Mouse (Mus musculus) lung, postnatal 4 days (tissue): ENCODE measurements around the gene Fam213b.

Experiments used
- DNase-seq, 2 experiments: peaks; one replicate each; pipeline ENCODE4 v3.0.0; 2021

Fam213b gene

DNA sequence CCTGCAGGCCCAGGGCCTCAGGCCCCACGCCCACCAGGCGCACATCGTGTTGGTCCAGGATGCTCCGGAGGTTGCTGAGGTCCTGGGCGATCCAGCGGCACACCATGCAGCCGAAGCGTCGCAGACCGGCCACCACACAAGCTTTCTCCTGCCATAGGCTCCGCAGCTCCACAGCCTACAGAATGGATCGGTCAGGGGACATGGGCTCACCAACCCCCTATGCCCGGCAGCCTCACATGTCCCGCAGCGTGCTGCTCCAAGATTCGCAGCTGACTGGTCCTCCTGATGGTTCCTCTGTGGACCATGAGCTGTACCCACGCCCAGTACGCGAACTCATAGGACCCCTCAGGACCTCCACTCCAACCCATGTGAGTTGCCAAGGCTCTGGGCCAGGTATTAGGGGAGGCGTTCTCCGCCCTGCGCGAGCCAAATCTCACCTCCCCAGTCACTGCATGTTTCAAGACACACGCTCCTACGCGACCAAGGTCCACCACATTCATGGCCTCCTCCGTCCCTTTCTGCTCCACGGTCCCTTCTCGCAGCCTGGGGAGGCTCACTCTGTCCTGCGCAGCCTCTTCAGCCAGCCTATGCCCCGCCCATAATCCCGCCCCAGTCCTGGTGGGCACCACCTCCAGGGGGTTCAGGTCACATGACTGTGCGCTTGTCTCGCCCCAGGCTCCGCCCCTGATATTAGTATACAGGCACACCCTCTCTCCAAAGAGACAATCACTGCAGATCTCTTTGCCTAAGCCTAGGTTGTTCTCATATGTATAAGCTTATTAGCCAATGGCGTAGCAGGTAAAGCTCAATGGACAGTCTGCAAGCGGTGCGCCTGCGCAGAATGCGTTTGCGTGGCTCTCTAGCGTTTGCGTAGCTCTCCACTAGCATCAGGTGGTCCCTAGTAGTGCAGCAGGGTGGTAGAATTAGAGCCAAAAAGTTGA, at the start of gene Fam213b:
Fam213b (minus strand) TSS at position 630 of the 941 bp plus-strand sequence.
- DNase-seq = peak; percentile 83 to 86

DNA sequence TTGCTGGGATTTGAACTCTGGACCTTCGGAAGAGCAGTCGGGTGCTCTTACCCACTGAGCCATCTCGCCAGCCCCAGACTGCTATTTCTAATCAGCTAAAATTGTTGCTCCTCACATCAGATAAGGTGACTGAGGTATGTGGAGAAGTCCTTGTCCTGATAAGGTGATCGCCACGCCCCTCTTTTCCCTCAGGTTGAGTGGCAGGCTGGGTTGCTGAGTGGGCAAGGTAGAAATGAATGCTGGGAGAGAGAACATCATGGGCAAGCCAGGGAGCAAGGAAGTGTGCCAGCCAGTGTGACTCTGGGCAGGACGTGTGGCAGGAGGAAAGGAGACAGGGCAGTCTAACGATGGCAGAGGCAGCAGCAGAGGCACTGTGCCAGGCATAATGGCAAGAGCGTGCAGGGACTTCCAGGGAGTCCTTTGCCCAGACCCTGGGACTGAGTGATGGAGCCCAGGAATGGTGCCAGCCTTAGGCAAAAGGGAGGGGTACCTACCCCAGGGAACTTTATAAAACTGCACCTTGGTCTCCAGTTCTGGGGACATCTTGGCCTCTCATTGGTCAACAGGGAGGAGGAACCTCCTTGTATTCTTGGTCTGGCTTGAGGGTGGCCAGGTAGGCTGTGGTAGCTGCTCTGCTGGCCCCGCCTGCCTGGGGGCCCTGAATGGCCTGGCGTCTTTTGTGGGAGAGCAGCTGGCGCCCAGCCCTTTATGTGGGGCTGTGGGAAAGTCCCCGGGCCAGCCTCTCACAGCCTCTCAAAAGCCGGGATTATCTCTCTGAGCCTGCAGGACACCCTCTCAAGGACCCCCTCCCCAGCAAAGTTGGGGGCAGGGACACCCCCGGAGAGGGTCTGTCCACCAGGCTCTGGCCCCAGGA, 49.4 kb upstream of the Fam213b start:
- DNase-seq = peak; percentile 43 to 71

DNA sequence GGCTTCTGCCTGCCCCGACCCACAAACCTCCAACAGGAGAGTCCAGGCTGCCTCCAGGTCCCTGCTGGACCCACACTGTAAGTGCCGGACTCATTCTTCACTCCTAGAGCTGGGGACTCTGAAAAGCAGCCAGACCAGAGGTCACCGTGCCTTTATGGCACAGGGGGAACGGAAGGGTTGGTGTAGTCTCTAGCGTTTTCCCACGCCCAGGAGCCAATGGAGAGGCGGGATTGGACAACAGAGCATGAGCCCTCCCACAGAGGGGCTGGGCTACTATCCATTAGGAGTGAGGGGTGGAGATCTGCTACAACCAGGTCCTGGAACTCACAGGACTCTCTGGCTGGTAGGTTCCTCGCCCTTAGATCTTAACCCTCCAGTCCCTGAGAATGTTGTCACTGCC, 47.4 kb upstream of the Fam213b start:
- DNase-seq = peak; percentile 76 to 81

DNA sequence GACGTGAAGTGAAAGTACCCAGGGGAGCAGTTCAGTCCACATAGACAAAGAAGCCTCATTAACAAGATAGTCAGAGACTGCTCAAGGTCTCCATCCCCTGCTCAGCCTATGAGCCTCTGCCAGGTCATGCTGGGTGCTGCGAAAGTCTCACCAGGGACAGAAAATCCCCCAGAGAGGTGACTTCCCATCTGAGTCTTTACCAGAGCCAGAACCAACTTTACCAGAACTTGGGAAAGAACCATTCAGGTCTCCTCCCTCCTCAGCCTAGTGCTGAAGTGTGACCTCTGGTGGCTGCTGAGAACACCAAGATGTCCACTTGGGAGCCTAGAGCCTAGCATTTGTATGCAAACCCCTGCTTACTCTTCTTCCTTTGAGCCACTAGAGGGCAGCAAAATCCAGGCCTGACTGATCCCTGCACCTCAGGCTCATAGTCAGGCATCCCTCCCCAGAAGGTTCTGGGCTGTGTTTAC, 45.2 kb upstream of the Fam213b start:
- DNase-seq = peak; percentile 80 to 86

DNA sequence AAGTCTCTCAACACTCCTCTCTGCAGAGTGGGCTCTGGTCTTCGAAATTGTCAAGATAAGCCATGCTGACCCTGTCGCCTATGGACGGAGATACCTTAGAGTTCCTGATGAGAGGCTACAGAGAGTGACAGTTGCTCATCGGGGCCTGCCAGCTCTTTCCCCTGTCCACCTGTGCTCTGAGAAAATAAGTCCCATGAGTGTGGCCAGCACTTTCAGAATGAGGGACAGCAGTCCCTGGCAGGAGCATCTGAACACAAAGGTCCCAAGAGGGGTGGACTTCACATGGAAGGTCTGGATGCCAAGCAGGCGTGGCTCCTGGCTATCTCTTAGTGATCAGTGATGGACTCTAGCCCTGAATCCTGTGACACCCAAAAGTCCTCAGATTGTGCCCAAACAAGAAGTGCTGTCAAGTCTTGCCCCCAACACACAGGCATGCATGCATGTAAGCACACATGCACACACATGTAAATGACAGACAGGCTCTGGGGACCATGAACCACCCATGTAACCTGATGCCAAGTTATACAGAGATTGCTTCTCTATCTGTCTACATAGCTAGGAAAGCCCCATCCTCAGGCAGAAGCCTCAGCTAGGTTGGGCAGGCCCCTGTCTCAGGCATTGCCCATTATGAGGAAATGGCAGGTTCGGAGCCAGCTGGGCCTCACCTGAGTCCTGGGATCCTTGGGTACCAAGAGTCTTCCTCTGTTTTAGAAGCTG, 44.5 kb upstream of the Fam213b start:
- no peak for DNase-seq

DNA sequence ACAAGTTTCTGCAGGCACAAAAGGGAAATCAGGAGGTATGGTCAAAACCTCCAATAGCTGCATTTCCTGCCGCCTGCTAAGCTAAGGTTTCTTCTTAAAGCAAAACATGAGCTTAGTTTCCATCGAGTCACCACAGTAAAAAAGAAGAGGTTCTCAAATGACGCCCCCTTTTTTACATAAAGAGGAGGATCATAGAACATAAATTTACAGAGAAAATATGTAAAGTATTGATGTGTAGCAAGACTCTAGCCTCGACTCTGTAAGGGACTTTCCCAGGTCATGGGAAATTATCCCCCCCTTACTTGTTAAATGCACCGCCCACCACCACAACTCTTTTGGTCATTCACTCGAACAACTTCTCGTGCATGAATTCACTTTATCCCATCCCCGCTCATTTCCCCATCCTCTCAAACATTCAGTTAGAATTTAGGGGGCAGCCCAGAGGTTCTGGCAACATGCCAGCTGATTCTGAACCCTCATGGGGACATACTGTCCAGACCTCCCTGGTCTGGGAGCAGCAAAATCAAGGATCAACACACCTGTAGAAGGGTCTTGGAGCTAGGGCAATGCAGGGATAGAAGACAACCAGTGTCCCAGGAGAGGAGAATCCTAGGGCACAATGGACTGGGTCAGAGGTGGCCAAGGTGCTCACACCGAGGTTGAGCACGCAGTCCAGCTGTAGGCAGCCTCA, 43.8 kb upstream of the Fam213b start:
- no peak for DNase-seq

DNA sequence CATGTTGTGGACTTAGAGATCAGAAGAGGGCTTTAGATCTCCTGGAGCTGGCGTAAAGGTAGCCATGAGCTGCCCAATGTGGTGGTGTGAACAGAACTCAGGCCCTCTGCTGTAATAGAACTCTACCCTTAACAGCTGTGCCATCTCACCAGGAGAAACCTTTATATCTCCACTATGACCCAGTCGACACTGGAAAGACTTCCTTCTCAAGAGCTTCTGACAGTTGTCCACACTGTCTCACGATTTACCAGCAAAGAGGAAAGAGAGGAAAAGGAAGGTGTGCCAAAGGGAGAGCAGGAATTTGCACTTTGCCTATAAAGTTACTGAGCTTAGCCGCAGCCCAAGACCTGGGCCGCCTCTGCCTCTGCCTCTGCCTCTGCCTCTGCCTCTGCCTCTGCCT, 42.9 kb upstream of the Fam213b start:
- no peak for DNase-seq

DNA sequence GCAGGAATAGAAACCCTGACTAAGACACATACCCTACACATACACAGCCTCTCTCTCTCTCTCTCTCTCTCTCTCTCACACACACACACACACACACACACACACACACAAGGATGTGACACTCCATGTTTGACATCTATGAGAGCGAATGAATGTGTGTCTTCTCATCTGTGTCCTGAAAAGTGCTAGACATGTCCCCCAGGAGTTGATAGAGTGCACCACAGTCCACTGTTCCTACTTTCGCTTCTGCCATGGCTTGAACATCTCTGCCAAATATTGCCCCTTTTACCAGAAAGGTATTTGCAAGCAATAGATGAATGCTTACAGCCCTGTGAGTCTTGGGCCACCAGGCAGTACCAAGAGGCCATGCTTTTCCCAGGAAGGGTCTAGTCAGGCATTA, 41.2 kb upstream of the Fam213b start:
- no peak for DNase-seq

DNA sequence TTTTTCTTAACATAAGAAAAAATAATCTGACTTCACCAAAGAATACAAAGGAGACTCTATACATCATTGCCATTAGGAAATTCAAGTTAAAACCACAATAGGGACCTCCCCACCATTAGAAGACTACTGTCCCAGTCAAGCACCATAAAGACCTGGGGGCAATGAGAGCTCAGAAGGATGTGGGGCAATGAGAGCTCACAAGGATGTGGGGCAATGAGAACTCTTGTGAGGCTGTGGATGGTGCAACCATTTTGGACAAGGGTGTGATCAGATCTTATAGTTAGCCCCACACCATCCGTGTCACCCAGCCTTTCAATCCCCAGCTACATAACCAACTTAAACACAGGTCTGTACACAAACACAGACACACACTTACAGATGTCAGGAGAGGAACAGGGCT, 38.8 kb upstream of the Fam213b start:
- no peak for DNase-seq

DNA sequence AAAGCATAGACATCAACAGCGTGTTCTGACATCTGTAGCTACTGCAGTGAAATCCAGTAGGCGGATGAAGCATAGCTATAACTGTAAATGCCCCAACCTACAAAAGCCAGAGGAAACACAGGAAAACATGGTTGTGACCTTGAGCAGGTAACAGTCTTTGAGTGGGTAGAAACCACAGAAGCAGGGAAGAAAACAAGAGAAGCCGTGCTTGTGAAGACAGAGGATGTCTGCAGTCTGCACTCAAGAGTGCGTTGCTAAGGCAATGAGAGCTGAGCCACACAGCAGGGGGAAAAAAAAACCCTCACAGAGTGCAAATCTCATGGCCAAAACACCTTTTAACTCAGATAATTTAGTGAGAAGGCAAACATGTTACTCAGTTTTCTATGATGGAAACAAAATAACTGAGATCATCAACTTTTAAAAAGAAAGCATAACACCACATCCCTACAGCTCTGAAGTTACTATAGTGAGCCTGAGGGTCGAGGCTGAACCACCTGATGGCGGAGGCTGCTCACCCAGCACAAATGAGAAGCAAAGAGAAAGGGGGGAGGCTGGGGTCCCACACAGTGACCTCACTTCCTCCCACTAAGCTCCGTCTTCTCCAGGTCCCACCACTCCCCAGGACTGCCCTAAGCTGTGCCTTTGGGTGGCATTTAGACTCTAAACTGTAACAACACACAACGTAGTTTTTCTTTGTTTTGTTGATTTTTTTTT, 37.8 kb upstream of the Fam213b start:
- no peak for DNase-seq

DNA sequence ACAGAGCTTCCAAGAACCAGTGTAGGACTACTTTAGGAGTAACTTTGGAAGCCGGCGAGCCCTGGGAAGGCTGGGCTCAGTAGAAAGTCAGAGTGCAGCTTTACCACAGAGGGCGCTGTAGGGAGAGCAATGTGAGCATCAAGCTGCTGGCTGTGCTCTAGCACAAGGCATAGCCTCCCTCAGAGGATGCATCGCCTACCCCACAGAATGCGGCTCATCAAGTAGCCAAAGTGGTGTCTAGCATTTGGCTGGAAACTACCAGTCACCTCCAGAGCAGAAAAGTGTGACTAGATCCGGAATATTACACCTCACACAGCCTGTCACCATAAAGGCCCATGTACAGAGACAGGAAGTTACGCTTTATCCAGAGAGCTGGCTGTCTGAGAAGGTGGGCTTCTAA, 36.9 kb upstream of the Fam213b start:
- DNase-seq = no peak

DNA sequence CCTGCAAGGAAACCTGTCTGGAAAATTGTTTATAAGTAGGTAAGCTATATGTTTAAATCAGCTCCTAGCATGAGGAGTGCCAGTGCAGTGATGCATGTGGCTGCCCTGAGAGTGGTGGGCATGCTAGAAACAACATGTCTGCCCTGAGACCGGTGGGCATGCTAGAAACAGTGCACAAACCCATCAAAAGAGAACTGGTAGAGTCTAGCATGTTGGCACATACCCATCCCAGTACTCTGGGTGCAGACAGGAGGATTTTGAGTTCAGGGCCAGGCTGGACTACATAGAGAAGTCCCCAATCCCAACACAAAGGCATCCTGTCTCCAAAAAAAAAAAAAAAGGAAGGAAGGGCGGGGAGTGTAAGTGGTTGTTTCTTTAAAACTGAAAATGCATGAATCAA, 35.9 kb upstream of the Fam213b start:
- DNase-seq = no peak

DNA sequence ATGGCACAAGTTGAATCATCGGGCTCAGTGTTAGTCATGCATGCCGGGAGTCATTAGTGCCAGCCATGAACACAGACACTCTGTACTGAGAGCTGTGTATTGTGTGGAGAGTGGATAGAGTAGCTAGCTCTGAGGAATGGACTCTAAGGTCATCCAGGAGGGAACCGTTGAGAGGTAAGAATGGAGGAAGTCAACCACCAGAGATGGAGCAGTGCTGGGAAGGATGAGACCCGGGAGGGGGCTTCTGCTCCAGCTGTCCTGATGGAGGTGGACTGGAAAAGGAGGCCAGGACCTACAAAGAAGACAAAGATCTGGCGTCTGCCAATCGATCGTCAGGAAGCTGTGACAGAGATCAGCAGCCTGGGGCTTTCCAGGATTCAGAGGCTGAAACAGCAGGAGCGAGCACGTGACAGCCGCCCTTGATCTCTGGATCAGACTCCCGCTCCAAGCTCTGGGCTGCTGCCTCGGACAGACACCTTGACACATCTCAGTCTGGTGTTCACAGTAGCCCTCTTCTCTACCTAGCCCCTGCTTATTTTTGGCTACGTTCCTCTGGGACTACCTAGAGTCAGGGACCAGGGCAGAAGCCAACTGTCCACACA, 34.5 kb upstream of the Fam213b start:
- DNase-seq = no peak

DNA sequence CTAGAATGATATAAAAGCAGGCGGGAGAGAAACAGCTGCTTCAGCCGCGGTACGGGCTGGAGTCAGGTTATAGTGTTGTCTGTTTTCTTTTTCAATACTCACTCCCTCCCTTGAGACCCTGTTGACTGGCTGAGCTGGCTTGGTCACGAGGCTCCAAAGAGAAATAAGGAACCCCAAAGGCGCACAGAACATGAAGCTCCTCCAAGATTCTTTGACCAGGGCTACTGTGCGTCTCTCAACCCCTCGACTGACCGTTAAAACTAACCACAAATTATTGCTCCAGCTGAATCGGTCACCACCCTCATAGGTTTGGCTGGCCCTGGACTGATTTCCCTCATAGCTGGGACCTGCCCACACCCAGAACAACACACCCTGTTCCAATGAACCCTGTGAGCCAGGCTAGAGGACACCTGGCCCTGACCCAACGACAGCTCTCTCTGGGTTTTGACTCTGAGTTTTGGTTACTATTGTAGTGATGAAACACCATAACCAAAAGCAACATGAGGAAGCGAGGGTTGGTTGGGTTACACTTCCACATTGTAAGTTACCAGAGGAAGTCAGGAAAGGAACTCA, 30.2 kb upstream of the Fam213b start:
- DNase-seq = peak; percentile 44 to 47

DNA sequence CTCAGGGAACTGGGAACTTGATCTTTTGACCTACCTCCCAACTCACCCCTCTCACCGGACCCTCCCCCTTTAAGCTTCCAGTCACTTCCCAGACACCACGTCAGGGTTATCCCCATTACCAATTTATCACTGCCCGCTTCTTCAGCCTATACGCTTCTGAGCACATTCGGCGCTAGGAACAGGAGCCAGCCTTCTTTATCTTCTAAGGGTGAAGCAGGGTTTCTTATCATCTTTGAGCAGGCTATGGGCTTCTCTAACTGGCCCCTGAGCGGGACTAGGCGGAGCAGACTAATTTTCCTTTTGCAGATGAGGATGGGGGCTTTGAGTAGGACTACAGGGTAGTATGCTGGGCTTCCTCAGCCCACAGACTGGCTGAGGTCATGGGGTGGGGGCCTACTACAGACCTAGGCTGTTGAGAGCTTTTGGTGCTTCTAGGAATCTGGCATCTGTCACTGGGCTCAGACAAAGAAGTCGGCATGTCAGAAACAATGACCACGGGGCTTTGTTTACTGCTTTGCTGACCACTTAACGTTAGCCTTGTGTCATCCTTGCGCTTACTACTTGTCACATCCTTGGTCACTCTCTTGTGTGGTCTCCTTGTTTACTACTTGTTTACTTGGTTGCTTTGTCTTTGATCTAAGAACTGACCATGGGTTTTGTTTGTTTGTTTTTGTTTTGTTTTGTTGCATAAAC, 29.6 kb upstream of the Fam213b start, which contains the start of gene Tnfrsf14:
Tnfrsf14 (minus strand) TSS at position 169 of the 693 bp plus-strand sequence.
- DNase-seq = no peak

DNA sequence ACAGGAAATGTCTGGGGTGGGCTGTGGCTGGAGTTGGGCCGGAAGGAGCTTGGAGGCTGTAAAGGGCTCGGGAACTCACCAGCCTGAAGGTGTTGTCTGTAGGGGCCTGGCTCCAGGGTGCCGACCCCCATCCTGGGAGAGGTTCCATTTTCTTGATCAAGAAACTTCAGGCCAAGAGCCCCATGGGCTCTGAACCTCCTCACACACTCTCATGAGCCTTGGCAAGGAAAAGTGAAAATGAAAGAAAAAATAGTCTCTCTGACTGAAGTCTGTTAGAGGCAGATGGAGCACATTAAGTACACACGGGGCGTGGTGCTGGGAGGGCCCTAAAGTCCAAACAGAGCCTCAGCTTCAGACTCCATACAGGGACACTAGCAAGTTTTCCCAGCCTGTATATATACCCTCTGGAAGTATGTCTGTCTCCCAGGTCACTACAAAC, 29.0 kb upstream of the Fam213b start:
- peak; percentile 62 to 63 for DNase-seq

DNA sequence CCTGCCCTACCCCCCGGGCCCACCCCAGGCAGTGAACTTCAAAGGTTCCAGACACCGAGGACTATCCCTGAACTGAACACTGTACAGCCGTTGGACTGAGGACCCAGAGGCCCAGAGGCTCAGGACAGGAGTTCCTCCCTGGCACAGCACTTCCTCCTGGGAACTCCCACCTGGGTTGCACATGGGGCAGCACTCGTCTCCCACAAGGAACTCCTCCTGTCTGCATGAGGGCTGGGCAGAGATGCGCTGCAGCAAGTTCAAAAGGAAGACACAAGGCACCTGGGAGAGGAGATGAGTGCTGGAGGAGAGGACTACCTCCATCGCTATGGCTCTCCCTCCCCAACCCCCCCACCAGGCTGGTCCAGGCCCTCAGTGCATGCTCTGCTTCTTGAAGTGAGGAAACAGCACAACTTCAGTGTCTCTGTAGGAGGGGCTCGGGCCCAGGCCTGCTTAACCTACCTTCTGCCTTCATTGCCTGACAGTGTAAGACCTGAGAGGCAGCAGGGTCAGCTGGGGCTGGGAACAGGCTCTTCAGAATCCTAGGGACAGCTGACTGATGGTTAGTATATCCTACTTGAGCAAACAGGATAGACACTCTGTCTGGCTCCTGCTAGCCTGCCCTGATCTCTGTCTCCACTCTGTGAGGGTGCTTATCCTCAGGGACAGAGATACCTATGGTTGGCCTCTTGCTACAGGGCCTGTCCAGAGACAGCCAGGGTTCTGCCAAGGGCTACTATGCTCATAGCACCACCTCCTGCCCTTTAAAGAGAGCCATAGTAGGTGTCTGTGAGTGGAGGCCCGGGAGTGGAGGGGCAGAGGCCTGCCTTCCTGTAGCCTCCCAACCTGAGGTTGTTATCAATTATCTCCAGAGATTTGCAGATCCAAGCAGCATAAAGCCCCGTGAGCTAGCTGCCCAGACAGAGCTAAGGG, 28.3 kb upstream of the Fam213b start:
- DNase-seq = peak; percentile 24 to 27

DNA sequence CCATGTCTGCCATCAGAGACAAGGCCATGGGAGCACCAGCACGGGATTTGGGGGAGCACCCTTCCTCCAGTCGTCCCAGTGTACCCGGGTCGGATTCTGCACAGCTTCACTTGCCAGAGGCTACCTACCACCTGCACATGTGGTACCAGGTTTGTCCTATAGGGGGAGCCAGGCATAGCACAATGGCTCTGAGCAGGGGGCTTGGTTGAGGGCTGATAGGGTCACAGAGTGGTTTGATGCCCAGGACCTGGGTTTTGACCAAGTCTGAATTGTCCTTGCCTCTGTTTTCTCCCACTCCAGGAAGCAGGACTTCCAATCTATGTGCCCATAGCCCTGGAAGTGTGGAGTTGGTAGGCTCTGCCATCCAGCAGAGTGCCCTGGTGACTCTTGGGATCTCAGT, 26.5 kb upstream of the Fam213b start:
- DNase-seq = peak; percentile 18 to 35

DNA sequence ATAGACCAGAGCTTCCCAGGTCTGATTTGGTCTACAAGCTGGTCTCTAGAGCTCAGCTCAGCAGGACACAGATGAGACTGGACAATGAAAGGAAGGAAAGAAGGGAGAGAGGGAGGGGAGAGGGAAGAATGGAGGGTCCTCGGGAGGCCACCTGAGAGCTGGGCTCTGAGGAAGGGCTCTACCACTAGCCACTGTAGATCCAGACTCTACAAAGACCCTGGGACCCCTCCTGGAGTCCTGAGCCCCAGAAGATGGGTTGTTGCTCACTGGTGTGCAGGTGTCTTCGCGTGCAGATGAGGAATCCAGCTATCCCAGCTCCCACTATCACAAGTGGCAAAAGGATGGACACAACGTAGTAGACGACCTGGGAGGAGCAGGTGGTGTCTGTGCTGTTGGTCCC, 24.0 kb upstream of the Fam213b start:
- DNase-seq = no peak
